Mouse (Mus musculus) splenic B cell, adult 2 months (primary cell): ENCODE measurements around the gene Gtf2a1.

ENCODE experiments used
- DNase-seq: peaks from one replicate; pipeline ENCODE4 v3.0.0-alpha.2; 2011; ENCODE audit warnings: low read depth, low spot score
- H3K27me3 ChIP-seq: 2 replicates; pipeline ENCODE4 v1.6.1; 2012; ENCODE audit warnings: mild to moderate bottlenecking, low read length, moderate library complexity, mixed read lengths; ENCODE audit not compliant: control insufficient read depth, poor library complexity, insufficient read depth, severe bottlenecking
- H3K36me3 ChIP-seq: 2 replicates; pipeline ENCODE4 v1.6.1; 2012; ENCODE audit warnings: mild to moderate bottlenecking, low read length, moderate library complexity, mixed read lengths; ENCODE audit not compliant: control insufficient read depth, poor library complexity, insufficient read depth, severe bottlenecking

The Gtf2a1 gene

GRCm38 (mm10) chr12:91551773-91552526 is 38.3 kb downstream of the Gtf2a1 start:
- Histone ChIP-seq H3K27me3 (no peaks in the 10 kb centered on the region), H3K36me3 (0 out of 2 replicates have a peak, but pooled peaks cover 2% of the 10 kb centered on the region)
- DNase-seq, result no peak

- DNase-seq, result no peak
- Histone ChIP-seq H3K36me3 (no peaks in the 10 kb centered on the region; the same call in 1 of the 2 replicates), H3K27me3 (no peaks in the 10 kb centered on the region)
These were observed 40.8 kb downstream of the Gtf2a1 start for GRCm38 (mm10) chr12:91549471-91549870.

GRCm38 (mm10) chr12:91540202-91540601 is 50.1 kb downstream of the Gtf2a1 start:
- Histone ChIP-seq H3K27me3 (no peaks in the 10 kb centered on the region), H3K36me3 (no peaks in the 10 kb centered on the region)
- DNase-seq, result no peak

- Histone ChIP-seq H3K27me3 (no peaks in the 10 kb centered on the region), H3K36me3 (no peaks in the 10 kb centered on the region)
- peak; percentile 33 for DNase-seq
These were observed 55.8 kb downstream of the Gtf2a1 start for GRCm38 (mm10) chr12:91534514-91534913.

- no peak for DNase-seq
- Histone ChIP-seq H3K36me3 (no peaks in the 10 kb centered on the region), H3K27me3 (no peaks in the 10 kb centered on the region)
These were observed 66.7 kb downstream of the Gtf2a1 start for GRCm38 (mm10) chr12:91523626-91524025.

GRCm38 (mm10) chr12:91517808-91518207 is 72.5 kb downstream of the Gtf2a1 start:
- Histone ChIP-seq H3K36me3 (no peaks in the 10 kb centered on the region), H3K27me3 (no peaks in the 10 kb centered on the region)
- DNase-seq, result no peak

GRCm38 (mm10) chr12:91513980-91514379 is 76.3 kb downstream of the Gtf2a1 start:
- DNase-seq, result no peak
- H3K27me3 ChIP-seq, result no peaks in the 10 kb centered on the region
- H3K36me3 ChIP-seq, result no peaks in the 10 kb centered on the region

- no peaks in the 10 kb centered on the region for H3K36me3 ChIP-seq
- H3K27me3 ChIP-seq, result no peaks in the 10 kb centered on the region
- DNase-seq, result no peak
These were observed 78.5 kb downstream of the Gtf2a1 start for GRCm38 (mm10) chr12:91511766-91512165.
